Mouse (Mus musculus): ENCODE measurements around the gene Ruvbl1. TPM values are rescaled to one million over a fixed set of nuclear protein-coding genes. Genes with fewer than 3 reads are reported as not detected.

Ruvbl1 gene
- polyA plus RNA-seq, 1 experiment from 2014 or later, result 140 TPM

GRCm38 (mm10) chr6:88523043-88523442, 57.8 kb downstream of the Ruvbl1 start:
- 76% methylated on average over 3 of the region's 3 CpGs for WGBS
- no peak overlapping the region for H3K27ac ChIP-seq
- no peaks in the 10 kb centered on the region for H3K27me3 ChIP-seq
- H3K36me3 ChIP-seq (ENCODE audit: poor library complexity, severe bottlenecking), result no peaks in the 10 kb centered on the region
- ATAC-seq, result no peak
- peaks cover 10% of the 10 kb centered on the region for H3K4me1 ChIP-seq
- H3K9me3 ChIP-seq (replicated peaks), result no peaks in the 10 kb centered on the region
- H3K9ac ChIP-seq, result no peak overlapping the region
- H3K4me3 ChIP-seq, result no peak overlapping the region
- H3K4me2 ChIP-seq, result no peak overlapping the region

DNA sequence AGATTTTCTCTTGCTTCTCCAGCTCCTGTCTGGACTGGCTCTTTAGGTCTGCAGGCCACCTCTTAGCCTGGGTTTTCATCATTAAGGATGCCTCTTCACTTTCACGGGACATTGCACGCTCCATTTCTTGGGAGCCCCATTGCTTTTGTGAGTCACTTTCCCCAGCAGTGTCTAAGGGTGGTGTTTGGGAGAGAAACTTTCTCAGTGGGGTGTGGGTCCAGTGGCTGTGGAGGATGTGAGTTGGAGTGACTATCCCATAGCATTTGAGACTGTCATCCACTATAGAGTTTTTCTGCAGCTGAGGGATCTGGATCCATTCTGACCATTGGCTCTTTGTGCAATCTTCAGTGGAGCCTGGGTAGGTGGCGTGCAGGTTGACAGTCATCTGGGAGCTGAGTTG, 58.2 kb downstream of the Ruvbl1 start:
- no peak for ATAC-seq
- no peaks in the 10 kb centered on the region for H3K9me3 ChIP-seq (replicated peaks)
- no peaks in the 10 kb centered on the region for H3K36me3 ChIP-seq (ENCODE audit: poor library complexity, severe bottlenecking)
- 89% methylated on average over 3 of the region's 3 CpGs for WGBS
- no peak overlapping the region for H3K27ac ChIP-seq
- H3K27me3 ChIP-seq, result no peaks in the 10 kb centered on the region
- H3K4me1 ChIP-seq, result peaks cover 10% of the 10 kb centered on the region
- H3K4me2 ChIP-seq, result no peak overlapping the region
- no peak overlapping the region for H3K9ac ChIP-seq
- no peak overlapping the region for H3K4me3 ChIP-seq

GRCm38 (mm10) chr6:88524056-88524455, 58.8 kb downstream of the Ruvbl1 start:
- Histone ChIP-seq H3K9ac (no peak overlapping the region), H3K4me1 (peaks cover 9% of the 10 kb centered on the region), H3K9me3 (replicated peaks) (no peaks in the 10 kb centered on the region), H3K36me3 (ENCODE audit: poor library complexity, severe bottlenecking) (no peaks in the 10 kb centered on the region), H3K27ac (no peak overlapping the region), H3K27me3 (no peaks in the 10 kb centered on the region), H3K4me2 (no peak overlapping the region), H3K4me3 (no peak overlapping the region)
- no peak for ATAC-seq
- WGBS, result 87% methylated on average over 4 of the region's 4 CpGs

- ATAC-seq, result no peak
- Histone ChIP-seq H3K4me3 (no peak overlapping the region), H3K27me3 (no peaks in the 10 kb centered on the region), H3K4me2 (no peak overlapping the region), H3K27ac (no peak overlapping the region), H3K4me1 (no peaks in the 10 kb centered on the region), H3K9ac (no peak overlapping the region), H3K9me3 (replicated peaks) (no peaks in the 10 kb centered on the region), H3K36me3 (ENCODE audit: poor library complexity, severe bottlenecking) (no peaks in the 10 kb centered on the region)
Observed at GRCm38 (mm10) chr6:88530306-88530705, 65.1 kb downstream of the Ruvbl1 start.

GRCm38 (mm10) chr6:88540093-88540755, 75.0 kb downstream of the Ruvbl1 start:
- no peaks in the 10 kb centered on the region for H3K36me3 ChIP-seq (ENCODE audit: poor library complexity, severe bottlenecking)
- no peak overlapping the region for H3K9ac ChIP-seq
- WGBS, result 82% methylated on average over 2 of the region's 2 CpGs
- no peak overlapping the region for H3K4me3 ChIP-seq
- H3K27ac ChIP-seq, result no peak overlapping the region
- H3K4me2 ChIP-seq, result no peak overlapping the region
- no peak for ATAC-seq
- no peaks in the 10 kb centered on the region for H3K9me3 ChIP-seq (replicated peaks)
- H3K27me3 ChIP-seq, result peaks cover 10% of the 10 kb centered on the region; the same call in 1 of the 2 replicates
- H3K4me1 ChIP-seq, result peaks cover 3% of the 10 kb centered on the region; the same call in 1 of the 2 replicates

- peaks cover 36% of the 10 kb centered on the region for H3K27me3 ChIP-seq
- H3K4me3 ChIP-seq, result no peak overlapping the region
- no peak for ATAC-seq
- 85% methylated on average over 3 of the region's 3 CpGs for WGBS
- H3K4me1 ChIP-seq, result peaks cover 6% of the 10 kb centered on the region; the same call in 1 of the 2 replicates
- H3K9me3 ChIP-seq (replicated peaks), result no peaks in the 10 kb centered on the region
- no peaks in the 10 kb centered on the region for H3K36me3 ChIP-seq (ENCODE audit: poor library complexity, severe bottlenecking)
- H3K9ac ChIP-seq, result no peak overlapping the region
- H3K4me2 ChIP-seq, result no peak overlapping the region
- H3K27ac ChIP-seq, result peak overlapping the region; percentile 11; the same call in 1 of the 2 replicates
Observed at GRCm38 (mm10) chr6:88544241-88544640, 79.0 kb downstream of the Ruvbl1 start.

GRCm38 (mm10) chr6:88544644-88545396, 79.6 kb downstream of the Ruvbl1 start:
- WGBS, result 24% methylated on average over 11 of the region's 11 CpGs
- ATAC-seq, result no peak
- H3K27ac ChIP-seq, result peak overlapping the region; percentile 11

GRCm38 (mm10) chr6:88545397-88545790, 80.2 kb downstream of the Ruvbl1 start:
- H3K9ac ChIP-seq, result no peak overlapping the region
- peaks cover 36% of the 10 kb centered on the region for H3K27me3 ChIP-seq
- H3K36me3 ChIP-seq (ENCODE audit: poor library complexity, severe bottlenecking), result no peaks in the 10 kb centered on the region
- H3K4me2 ChIP-seq, result no peak overlapping the region
- ATAC-seq, result no peak
- 9% methylated on average over 10 of the region's 10 CpGs for WGBS
- H3K9me3 ChIP-seq (replicated peaks), result no peaks in the 10 kb centered on the region
- H3K4me3 ChIP-seq, result no peak overlapping the region
- H3K4me1 ChIP-seq, result peaks cover 6% of the 10 kb centered on the region; the same call in 1 of the 2 replicates
- H3K27ac ChIP-seq, result peak overlapping the region; percentile 11; the same call in 1 of the 2 replicates

More at GRCm38 (mm10) chr6:88544644-88545396, 79.6 kb downstream of the Ruvbl1 start:
- Histone ChIP-seq H3K9ac (no peak overlapping the region), H3K36me3 (ENCODE audit: poor library complexity, severe bottlenecking) (no peaks in the 10 kb centered on the region), H3K4me1 (peaks cover 6% of the 10 kb centered on the region; the same call in 1 of the 2 replicates), H3K4me2 (no peak overlapping the region), H3K4me3 (no peak overlapping the region), H3K9me3 (replicated peaks) (no peaks in the 10 kb centered on the region), H3K27me3 (peaks cover 36% of the 10 kb centered on the region)

Other genes starting within 250 kb of the Ruvbl1 start
- gene Dnajb8, start 243.1 kb upstream of the Ruvbl1 start, polyA plus RNA-seq (2015; fragmentation: Nextera tagmentation; extraction: Ambion mirVana), result not detected in 2 replicates
- gene Eefsec, start 18.9 kb upstream of the Ruvbl1 start, polyA plus RNA-seq (2015; fragmentation: Nextera tagmentation; extraction: Ambion mirVana), result 31.1 and 36.1 TPM in 2 replicates
- gene Sec61a1, start 53.5 kb downstream of the Ruvbl1 start, polyA plus RNA-seq (2015; fragmentation: Nextera tagmentation; extraction: Ambion mirVana), result 153 and 170 TPM in 2 replicates
- 0.20 TPM in 1 of 2 replicates, not detected in the other for gene Kbtbd12, start 172.5 kb downstream of the Ruvbl1 start, polyA plus RNA-seq (2015; fragmentation: Nextera tagmentation; extraction: Ambion mirVana)